Mouse (Mus musculus) layer of hippocampus, adult 2 months (tissue): ENCODE measurements around the gene Il2rb. TPM values are rescaled to one million over a fixed set of nuclear protein-coding genes. Genes with fewer than 3 reads are reported as not detected.
A peak's percentile ranks its signal among the peaks of the same experiment; 100 is the strongest.

Experiments
- DNase-seq, 2 experiments: peaks; one replicate each; pipeline ENCODE4 v3.0.0; 2022; ENCODE audit warnings: low spot score in 2 of 2
- H3K27ac ChIP-seq: fragments of 200-600 bp; 2 replicates; pipeline ENCODE4 v1.8.1; 2022
- H3K4me3 ChIP-seq: fragments of 200-600 bp; 2 replicates; pipeline ENCODE4 v1.8.1; 2022; ENCODE audit warnings: mild to moderate bottlenecking
- CTCF ChIP-seq: fragments of 200-600 bp; conservative IDR thresholded peaks from 2 replicates; pipeline ENCODE4 v1.8.1; 2022; ENCODE audit warnings: antibody characterized with exemption, mild to moderate bottlenecking, moderate library complexity
- total RNA-seq, 2 experiments: library from RNA; stranded (reverse); gene quantifications; 2 replicates each; pipeline ENCODE4 v1.2.3; 2021

Gene Il2rb
- total RNA-seq, 2 experiments from 2014 or later, result 0.20 TPM; not detected in 1

DNA sequence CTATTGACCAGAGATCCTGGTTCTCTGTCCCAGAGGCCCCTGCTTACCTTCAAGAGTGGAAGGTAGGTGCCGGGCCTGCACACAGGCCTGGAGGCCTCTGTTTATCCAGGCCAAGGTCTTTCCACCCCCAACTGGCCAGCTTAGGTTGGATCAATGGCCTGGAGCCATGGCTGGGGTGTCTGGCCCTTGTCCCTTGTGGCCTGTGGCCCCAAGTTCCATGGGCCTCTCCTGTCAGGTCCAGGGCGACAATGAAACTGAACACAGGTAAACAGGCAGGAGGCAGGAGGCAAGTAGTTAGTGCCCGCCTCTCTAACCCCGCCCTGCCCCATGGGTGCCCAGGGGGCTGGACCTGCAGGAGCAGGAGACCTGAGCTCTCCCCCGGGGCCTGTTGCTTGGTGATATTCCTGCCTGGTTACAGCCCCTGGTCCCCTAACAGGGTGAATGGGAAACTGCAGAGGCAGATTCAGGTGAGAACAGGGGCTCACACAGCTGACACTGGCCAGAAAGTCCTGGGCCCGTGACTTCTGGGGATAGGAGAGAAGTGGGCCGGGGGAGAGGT is 26.6 kb downstream of the Il2rb start, which contains the start of gene Tmprss6:
Gene Tmprss6, minus strand, starts transcription at position 256 of the 559 bp plus-strand sequence.
- DNase-seq, result no peak
- H3K4me3 ChIP-seq, result no peak within 1 kb of the TSS
- no peak within 1 kb of the TSS for H3K27ac ChIP-seq
- no peak for TF ChIP-seq CTCF

DNA sequence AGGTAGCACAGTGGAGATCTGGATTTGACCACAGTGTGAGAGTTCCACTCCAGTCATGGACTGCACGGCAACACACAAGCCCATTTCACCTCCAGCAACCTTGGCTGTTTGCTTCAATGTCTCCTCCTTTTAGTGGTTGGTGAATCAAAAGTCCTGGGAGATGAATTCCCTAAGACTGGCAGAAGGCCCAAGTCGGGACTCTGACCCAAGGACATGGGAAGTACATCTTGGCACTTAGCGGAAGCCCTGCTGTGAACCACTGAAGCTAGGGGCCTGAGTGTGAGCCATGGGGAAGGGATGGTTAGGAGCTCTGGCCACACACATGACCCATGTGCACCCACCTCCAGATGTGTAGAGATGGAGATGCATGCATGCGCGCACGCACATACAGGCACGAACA is 27.5 kb downstream of the Il2rb start:
- H3K27ac ChIP-seq, result no peak overlapping the region
- DNase-seq, result no peak
- no peak for TF ChIP-seq CTCF
- no peak overlapping the region for H3K4me3 ChIP-seq

DNA sequence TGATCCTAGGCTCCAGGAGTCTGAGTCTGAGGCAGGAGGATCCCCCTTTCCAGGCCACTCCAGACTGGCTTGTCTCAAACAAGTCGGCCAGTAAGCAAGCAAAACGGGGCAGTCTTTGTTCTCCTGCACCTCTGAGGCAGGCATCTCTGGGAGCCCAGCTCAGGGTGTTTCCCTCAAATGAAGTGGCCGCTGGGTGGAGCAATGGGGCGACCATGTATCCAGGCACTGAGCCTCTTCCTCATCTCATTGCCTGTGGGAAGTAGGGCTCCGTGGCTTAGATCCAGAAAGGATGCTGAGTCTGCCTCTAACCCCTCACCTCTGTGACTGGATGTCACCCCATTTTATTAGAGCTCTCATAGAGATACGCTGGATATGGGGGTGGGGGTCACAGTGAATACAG is 28.3 kb downstream of the Il2rb start:
- DNase-seq, result no peak
- H3K27ac ChIP-seq, result no peak overlapping the region
- TF ChIP-seq CTCF, result peak; percentile 49
- no peak overlapping the region for H3K4me3 ChIP-seq

DNA sequence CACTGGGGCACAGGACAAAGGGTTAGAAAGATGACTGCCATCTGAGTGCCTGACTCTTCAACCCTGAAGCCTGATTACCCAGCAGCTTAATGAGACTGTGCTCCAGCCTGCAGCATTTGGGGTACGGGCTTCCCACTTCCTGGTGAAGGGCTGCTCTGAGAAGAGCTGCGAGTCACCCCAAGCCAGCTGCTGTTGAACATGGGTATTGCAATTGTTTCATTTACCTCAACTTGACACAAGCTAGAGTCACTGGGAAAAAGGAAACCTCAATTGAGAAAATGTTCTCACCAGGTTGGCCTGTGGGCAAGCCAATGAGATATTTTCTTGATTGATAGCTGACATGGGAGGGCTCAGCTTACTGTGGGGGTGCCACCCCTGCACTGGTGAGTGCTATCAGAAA is 32.1 kb downstream of the Il2rb start:
- Histone ChIP-seq H3K4me3 (no peak overlapping the region), H3K27ac (no peak overlapping the region)
- TF ChIP-seq CTCF, result peak; percentile 30
- no peak for DNase-seq

DNA sequence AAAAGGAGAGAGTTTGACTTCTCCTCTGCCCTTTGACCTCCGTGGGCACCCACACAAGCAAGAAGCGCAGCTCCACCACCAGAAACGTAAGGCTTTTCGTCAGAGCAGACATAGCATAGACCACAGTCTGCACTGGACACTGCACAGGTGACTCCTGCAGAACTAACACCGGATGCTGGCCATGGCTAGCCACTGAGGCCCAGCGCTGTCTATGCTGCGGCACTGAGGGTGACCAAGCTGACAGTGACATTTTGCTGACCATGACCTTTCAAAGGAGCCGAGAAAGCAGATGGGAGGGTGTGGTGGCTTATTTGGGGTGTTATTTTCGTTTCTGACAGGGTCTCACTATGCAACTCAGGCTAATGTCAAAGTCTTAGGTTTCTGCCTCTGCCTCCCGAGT is 37.9 kb downstream of the Il2rb start:
- no peak overlapping the region for H3K4me3 ChIP-seq
- DNase-seq, result no peak
- no peak for TF ChIP-seq CTCF

DNA sequence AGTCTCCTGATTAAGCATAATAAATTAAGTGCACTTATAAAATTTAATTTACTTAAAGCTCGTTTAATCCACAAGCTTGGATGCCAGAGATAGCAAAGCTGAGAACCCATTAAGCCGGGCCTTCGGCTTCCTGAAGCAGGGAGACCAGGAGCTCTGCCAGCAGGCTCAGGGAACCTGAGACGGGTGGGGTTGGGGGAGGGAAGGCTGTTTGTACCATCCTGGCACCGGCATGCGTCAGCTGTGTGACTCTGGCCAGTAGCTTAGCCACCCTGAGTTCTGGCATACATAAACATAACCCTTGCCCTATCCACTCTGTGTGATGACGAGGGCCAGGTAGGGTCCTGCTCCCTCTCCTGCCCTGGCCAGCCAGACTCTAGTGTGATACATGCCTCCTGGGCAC is 39.0 kb downstream of the Il2rb start:
- no peak for DNase-seq
- Histone ChIP-seq H3K27ac (no peak overlapping the region), H3K4me3 (no peak overlapping the region)
- TF ChIP-seq CTCF, result no peak

More for the DNA sequence above, 37.9 kb downstream of the Il2rb start:
- H3K27ac ChIP-seq, result no peak overlapping the region

DNA sequence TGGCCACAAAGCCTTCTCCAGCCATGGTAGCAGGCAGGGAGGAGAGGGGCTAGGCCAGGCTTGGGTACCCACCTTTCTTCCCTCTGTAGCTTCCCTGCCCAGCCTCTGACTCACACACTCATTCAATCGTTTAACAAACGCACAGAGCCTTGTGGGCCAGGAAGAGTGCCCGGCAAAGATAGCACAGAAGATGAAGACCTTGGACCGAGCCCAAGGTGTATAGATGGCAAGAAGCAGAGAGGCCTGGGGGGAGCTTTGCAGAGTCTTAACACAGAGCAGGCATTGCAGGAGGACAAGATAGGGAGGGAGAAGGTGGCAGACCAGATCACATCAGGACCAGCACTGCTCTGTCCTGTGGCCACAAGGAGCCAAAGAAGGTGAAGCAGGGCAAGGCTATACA is 39.9 kb downstream of the Il2rb start:
- Histone ChIP-seq H3K27ac (no peak overlapping the region), H3K4me3 (no peak overlapping the region)
- no peak for DNase-seq
- no peak for TF ChIP-seq CTCF

DNA sequence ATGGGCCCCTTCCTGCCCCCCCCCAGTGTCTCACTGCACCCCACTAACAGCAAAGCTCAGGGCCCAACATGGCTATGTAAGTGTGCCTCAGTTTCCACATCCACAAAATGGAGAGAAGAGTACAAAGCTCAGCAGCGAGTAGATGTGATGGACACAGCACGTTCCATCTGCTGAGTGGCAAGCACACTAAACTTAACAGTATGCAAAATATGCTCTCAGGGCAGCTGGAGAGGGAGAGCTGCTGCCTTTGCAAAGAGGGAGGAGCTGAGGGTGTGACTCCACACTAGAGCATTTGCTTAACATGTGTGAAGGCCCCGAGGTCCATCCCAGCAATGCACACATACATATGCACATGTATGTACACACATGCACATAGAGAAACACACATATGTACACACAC is 42.1 kb downstream of the Il2rb start:
- no peak for TF ChIP-seq CTCF
- DNase-seq, result no peak
- H3K4me3 ChIP-seq, result no peak overlapping the region
- H3K27ac ChIP-seq, result no peak overlapping the region

DNA sequence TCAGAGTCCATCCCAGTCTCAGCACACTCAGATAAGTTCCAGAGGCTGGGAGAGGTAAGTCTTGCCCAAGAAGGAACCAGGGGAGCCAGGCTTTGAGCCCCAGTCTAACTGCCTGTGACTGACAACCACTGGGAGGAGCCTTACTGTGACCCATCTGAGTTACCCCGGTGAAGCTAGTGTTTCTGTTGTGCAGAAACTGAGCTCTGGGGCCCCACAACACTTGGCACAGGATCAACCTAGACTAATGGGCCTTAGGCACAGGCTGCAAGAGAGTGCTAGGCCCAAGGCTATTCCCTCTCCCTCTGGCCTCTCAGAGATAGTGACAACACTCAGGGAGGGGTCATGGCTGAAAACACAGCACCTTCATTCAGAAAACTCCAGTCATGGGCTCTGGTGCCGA is 43.9 kb downstream of the Il2rb start:
- no peak for DNase-seq
- no peak overlapping the region for H3K27ac ChIP-seq
- no peak overlapping the region for H3K4me3 ChIP-seq
- TF ChIP-seq CTCF, result no peak

DNA sequence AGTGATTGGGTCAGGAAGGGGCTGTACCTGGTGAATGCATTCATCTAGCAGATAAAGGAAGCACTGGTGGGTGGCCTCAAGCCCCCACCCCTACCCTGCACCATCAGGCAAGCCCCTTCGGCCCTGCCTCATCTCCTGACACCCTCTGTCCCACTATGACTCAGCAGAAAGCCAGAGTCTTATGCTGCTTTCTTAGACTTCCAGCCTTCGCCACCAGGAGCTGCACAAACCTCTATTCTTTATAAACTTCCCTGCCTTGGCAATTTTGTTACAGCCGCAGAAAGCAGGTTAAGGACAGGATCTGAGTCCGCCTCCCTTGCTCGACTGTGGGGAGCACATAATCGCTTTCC is 44.7 kb downstream of the Il2rb start:
- TF ChIP-seq CTCF, result peak; percentile 37
- H3K27ac ChIP-seq, result no peak overlapping the region
- DNase-seq, result no peak
- no peak overlapping the region for H3K4me3 ChIP-seq

DNA sequence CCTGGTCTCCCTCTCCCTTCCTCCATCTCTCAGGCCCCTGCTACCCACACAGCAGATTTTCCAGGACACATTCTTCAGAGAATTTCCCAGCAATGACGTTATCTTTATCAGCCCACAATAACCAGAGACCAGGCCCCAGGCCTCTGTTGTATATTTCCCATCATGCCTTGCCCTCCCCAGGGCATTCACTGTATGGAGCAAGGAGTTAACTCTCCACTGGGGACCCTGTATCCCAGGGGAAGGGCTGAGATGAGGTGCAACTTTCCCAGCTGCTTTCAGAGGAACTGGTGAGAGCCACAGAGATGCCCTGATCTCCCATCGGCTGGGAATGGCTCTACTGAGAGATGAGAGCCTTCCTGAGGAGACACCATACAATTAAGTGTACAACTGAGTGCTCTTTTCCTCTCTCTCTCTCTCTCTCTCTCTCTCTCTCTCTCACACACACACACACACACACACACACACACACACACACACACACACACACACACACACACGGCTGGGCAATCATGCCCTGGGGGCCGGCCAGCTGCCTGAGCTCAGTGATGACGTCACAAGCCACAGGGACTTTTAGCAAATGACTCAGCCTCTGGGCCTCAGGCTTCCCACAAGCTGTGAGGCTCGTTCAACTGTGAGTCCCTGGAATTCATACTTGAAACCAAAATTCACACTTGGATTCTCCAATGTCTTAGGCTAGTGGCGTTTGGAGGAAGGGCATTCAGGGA is 45.2 kb downstream of the Il2rb start:
- no peak overlapping the region for H3K4me3 ChIP-seq
- no peak for TF ChIP-seq CTCF
- DNase-seq, result no peak
- no peak overlapping the region for H3K27ac ChIP-seq

DNA sequence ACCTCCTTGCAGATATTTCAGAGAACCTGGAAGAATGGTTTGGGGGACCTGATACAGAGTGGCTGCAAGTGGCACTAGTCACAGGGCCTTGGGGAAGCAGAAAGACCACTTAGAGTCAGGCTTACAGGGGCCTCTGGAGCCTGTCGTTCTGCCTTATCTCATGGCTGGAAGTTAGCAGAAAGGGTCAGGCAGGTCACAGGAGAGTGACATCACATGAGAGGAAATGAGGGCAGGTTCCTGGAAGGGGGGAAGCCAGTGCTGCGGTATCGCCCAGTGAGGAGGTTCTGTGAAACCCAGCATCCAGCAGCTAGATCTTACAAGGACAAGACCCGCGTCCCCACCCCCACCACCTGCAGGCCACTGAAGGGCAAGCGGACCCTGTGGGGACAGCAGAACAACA is 45.9 kb downstream of the Il2rb start:
- no peak overlapping the region for H3K27ac ChIP-seq
- TF ChIP-seq CTCF, result no peak
- H3K4me3 ChIP-seq, result no peak overlapping the region
- DNase-seq, result no peak

DNA sequence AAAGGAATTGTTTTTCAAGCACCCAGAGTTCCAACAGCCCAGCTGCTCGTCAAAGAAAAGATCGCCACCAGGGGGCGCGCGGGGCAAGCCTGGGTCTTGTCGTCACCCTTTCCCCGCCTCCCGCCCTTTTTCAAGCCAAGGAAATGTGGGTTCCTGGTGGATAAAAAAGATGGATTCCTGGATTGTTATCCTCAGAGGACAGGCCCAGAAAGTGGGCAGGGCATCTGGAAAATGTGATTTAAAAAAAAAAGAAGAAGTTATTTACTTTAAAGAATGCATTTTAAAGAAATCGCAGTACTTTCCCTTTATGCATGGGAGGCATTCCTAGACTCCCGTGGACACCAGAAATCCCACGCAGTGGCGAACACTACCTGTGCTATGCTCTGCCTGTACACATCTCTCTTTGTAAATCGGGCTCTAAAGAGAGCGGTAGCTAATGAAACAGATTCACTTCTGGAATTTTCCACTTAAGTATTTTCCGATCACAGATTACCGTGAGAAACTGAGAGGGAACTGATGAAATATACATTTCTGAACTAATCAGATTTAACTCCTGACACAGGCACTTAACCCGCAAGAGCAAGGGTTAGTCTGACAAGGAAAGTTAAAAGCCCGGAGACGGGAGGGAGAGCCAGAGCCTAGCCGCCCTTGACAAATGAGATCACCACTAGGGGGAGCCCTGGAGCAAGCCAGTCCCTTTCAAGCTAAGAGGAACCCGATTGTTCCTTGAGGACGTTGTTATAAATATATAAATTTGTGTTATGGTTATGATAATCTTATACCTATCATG is 47.1 kb downstream of the Il2rb start:
- peak overlapping the region; percentile 65 for H3K4me3 ChIP-seq
- peak; percentile 82 for TF ChIP-seq CTCF
- peak; percentile 91 to 99 for DNase-seq
- H3K27ac ChIP-seq, result peak overlapping the region; percentile 80
